Mouse (Mus musculus): ENCODE measurements around the gene Mad2l2. TPM values are rescaled to one million over a fixed set of nuclear protein-coding genes. Genes with fewer than 3 reads are reported as not detected.

Gene Mad2l2
- polyA plus RNA-seq, 1 experiment from 2014 or later: 89.9 TPM

- H3K4me3 ChIP-seq: peak overlapping the region; percentile 81
- no peaks in the 10 kb centered on the region for H3K36me3 ChIP-seq
- peak; percentile 75 for ATAC-seq (ENCODE audit: low FRiP score)
- peak overlapping the region; percentile 80 for H3K4me2 ChIP-seq (replicated peaks)
- H3K9ac ChIP-seq: peak overlapping the region; percentile 98
- peaks cover 16% of the 10 kb centered on the region for H3K27me3 ChIP-seq
- H3K9me3 ChIP-seq (replicated peaks): no peaks in the 10 kb centered on the region
- H3K27ac ChIP-seq: peak overlapping the region; percentile 99
- under 1% methylated on average over 21 of the region's 21 CpGs for WGBS
- peaks cover 45% of the 10 kb centered on the region for H3K4me1 ChIP-seq
Measured at GRCm38 (mm10) chr4:148131497-148132081, 1.4 kb downstream of the Mad2l2 start.

DNA sequence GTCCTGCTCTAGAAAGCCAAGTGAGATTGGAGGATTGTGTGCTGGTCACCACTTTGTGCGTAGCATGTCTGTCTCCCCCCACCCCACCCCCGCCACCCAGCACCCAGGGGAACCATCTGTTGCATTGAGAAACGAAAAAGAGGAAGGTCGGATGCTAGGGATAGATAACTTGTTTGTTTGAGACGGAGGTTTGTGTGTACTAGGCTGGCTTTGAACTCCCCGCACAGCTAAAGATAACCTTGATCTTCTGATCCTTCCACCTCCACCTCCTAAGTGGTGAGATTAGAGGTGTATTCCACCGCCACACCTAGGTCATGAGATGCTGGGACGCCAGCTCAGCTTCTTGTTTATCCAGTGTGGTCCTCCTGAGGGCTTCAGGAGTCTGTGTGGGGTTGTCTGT is 4.8 kb downstream of the Mad2l2 start:
- no peak overlapping the region for H3K27ac ChIP-seq
- H3K36me3 ChIP-seq: no peaks in the 10 kb centered on the region
- no peak overlapping the region for H3K4me2 ChIP-seq (replicated peaks)
- no peak overlapping the region for H3K4me3 ChIP-seq
- no peak overlapping the region for H3K9ac ChIP-seq
- peaks cover 13% of the 10 kb centered on the region for H3K27me3 ChIP-seq
- no peaks in the 10 kb centered on the region for H3K9me3 ChIP-seq (replicated peaks)
- 89% methylated on average over 8 of the region's 8 CpGs for WGBS
- ATAC-seq (ENCODE audit: low FRiP score): no peak
- peaks cover 30% of the 10 kb centered on the region for H3K4me1 ChIP-seq

DNA sequence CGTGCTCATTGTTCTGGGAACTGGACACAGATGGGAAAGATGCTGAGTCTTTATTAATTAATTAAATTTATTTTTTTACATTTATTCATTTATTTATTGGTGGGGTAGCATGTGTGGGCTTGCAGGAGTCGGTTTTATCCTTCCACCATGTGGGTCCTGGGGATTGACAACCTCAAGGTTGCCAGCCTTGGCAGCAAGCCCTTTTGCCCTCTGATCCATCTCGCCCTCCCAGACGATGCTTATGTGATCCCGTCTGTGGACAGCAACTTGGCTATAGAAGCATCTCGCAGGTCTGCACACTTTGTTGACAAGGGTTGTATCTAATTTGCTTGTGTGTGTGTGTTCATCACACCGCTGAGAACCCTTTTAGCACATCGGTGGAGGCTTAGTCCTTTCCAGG is 7.3 kb downstream of the Mad2l2 start:
- WGBS: 66% methylated on average over 8 of the region's 8 CpGs
- no peak for ATAC-seq (ENCODE audit: low FRiP score)
- no peak overlapping the region for H3K27ac ChIP-seq

GRCm38 (mm10) chr4:148139767-148140097 is 9.5 kb downstream of the Mad2l2 start:
- Histone ChIP-seq H3K27me3 (peaks cover 7% of the 10 kb centered on the region; the same call in 1 of the 2 replicates), H3K36me3 (peaks cover 8% of the 10 kb centered on the region), H3K4me1 (peaks cover 22% of the 10 kb centered on the region), H3K9ac (peak overlapping the region; percentile 79; the same call in 1 of the 2 replicates), H3K4me2 (replicated peaks) (peak overlapping the region; percentile 84), H3K27ac (peak overlapping the region; percentile 91), H3K4me3 (peak overlapping the region; percentile 65), H3K9me3 (replicated peaks) (no peaks in the 10 kb centered on the region)
- under 1% methylated on average over 12 of the region's 12 CpGs for WGBS
- peak; percentile 39 for ATAC-seq (ENCODE audit: low FRiP score)

More for the DNA sequence above, 7.3 kb downstream of the Mad2l2 start:
- Histone ChIP-seq H3K4me2 (replicated peaks) (no peak overlapping the region), H3K9ac (no peak overlapping the region), H3K9me3 (replicated peaks) (no peaks in the 10 kb centered on the region), H3K36me3 (no peaks in the 10 kb centered on the region), H3K27me3 (peaks cover 7% of the 10 kb centered on the region; the same call in 1 of the 2 replicates), H3K4me3 (no peak overlapping the region), H3K4me1 (peaks cover 22% of the 10 kb centered on the region)

DNA sequence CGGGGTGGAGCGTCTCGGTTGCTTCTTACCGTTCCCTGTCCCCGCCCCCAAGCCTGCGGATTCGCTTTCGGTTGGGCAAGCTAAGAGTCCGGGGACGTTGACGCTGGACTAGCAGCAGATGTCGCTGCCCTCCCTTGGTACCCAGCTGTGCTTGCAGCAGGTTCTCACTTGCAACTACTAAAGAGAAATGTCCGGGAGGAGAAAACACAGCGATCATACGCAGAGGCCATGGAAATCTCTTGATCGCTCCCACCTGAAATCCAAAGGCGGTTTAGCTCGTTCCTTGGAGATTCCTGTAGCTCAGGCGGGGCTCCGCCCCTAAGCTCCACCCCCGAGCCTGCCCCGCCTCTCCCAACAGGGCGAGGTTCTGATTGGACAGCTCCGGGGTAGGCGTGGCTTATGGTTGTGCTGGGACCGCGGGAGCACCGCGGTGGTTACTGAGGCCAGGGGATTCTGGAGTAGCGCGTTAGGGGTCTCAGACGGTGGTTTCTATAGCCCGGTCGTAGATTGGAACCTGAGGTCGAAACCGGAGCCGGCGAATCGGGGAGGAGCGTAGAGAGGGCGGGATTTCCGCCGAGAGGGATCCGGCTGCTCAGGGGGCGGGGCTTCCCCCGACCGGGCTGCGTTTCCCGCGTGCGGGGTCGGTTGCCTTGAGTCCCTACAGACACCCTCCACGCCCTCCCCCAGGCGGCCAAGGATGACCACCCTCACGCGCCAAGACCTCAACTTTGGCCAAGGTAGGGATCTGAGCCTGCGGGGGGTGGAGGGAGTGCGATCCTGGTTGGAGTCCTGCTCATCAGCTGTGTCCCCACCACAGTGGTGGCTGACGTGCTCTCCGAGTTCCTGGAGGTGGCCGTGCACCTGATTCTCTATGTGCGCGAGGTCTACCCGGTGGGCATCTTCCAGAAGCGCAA is 10.2 kb downstream of the Mad2l2 start:
- Histone ChIP-seq H3K4me2 (replicated peaks) (peak overlapping the region; percentile 84), H3K9ac (peak overlapping the region; percentile 79), H3K9me3 (replicated peaks) (no peaks in the 10 kb centered on the region), H3K4me1 (peaks cover 22% of the 10 kb centered on the region), H3K27ac (peak overlapping the region; percentile 91), H3K36me3 (peaks cover 14% of the 10 kb centered on the region), H3K27me3 (peaks cover 7% of the 10 kb centered on the region; the same call in 1 of the 2 replicates), H3K4me3 (peak overlapping the region; percentile 65)
- ATAC-seq (ENCODE audit: low FRiP score): peak; percentile 95
- WGBS: under 1% methylated on average over 65 of the region's 65 CpGs

DNA sequence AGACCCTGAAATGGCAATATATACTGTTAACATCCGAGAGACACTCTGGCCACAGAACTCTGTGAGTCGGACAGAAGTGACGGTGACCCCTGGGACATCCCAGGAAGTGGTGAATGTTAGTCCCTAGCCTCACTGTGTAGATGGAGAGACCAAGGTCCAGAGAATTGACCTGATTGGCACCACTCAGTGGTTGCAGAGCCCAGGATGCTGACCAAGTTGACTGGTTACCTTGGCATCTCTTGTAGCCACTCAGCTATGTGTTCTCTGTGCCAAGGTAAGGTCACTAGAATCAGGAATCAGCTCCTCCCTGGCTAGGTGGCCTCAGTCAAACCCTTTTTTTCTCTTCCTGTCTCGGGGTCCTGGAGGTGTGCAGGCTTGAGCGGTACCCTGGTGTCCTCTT is 13.5 kb downstream of the Mad2l2 start:
- Histone ChIP-seq H3K9ac (no peak overlapping the region), H3K9me3 (replicated peaks) (no peaks in the 10 kb centered on the region), H3K27ac (no peak overlapping the region), H3K27me3 (0 out of 2 replicates have a peak, but pooled peaks cover under 1% of the 10 kb centered on the region), H3K4me2 (replicated peaks) (no peak overlapping the region), H3K4me3 (no peak overlapping the region), H3K36me3 (peaks cover 38% of the 10 kb centered on the region), H3K4me1 (peaks cover 16% of the 10 kb centered on the region)
- ATAC-seq (ENCODE audit: low FRiP score): no peak
- WGBS: 89% methylated on average over 5 of the region's 5 CpGs

- H3K4me2 ChIP-seq (replicated peaks): no peak overlapping the region
- H3K4me1 ChIP-seq: peaks cover 14% of the 10 kb centered on the region
- no peaks in the 10 kb centered on the region for H3K27me3 ChIP-seq
- ATAC-seq (ENCODE audit: low FRiP score): no peak
- 93% methylated on average over 2 of the region's 2 CpGs for WGBS
- H3K9ac ChIP-seq: no peak overlapping the region
- H3K36me3 ChIP-seq: peaks cover 40% of the 10 kb centered on the region
- no peak overlapping the region for H3K4me3 ChIP-seq
- no peak overlapping the region for H3K27ac ChIP-seq
- no peaks in the 10 kb centered on the region for H3K9me3 ChIP-seq (replicated peaks)
Measured at GRCm38 (mm10) chr4:148147714-148148113, 17.5 kb downstream of the Mad2l2 start.

- Histone ChIP-seq H3K27ac (no peak overlapping the region), H3K4me2 (replicated peaks) (no peak overlapping the region), H3K36me3 (peaks cover 48% of the 10 kb centered on the region), H3K4me1 (peaks cover 14% of the 10 kb centered on the region), H3K27me3 (no peaks in the 10 kb centered on the region), H3K9ac (no peak overlapping the region), H3K9me3 (replicated peaks) (no peaks in the 10 kb centered on the region), H3K4me3 (no peak overlapping the region)
- WGBS: 69% methylated on average over 12 of the region's 12 CpGs
- no peak for ATAC-seq (ENCODE audit: low FRiP score)
Measured at GRCm38 (mm10) chr4:148149540-148149939, 19.4 kb downstream of the Mad2l2 start.

- 0 out of 2 replicates have a peak overlapping the region, but pooled peaks have one; percentile 8 for H3K9ac ChIP-seq
- no peak overlapping the region for H3K4me3 ChIP-seq
- no peaks in the 10 kb centered on the region for H3K27me3 ChIP-seq
- H3K4me1 ChIP-seq: peaks cover 14% of the 10 kb centered on the region
- no peak overlapping the region for H3K27ac ChIP-seq
- 53% methylated on average over 7 of the region's 7 CpGs for WGBS
- no peak for ATAC-seq (ENCODE audit: low FRiP score)
- no peak overlapping the region for H3K4me2 ChIP-seq (replicated peaks)
- no peaks in the 10 kb centered on the region for H3K9me3 ChIP-seq (replicated peaks)
- peaks cover 42% of the 10 kb centered on the region for H3K36me3 ChIP-seq
Measured at GRCm38 (mm10) chr4:148150242-148150641, 20.1 kb downstream of the Mad2l2 start.

- WGBS: 46% methylated on average over 3 of the region's 3 CpGs
- peak overlapping the region; percentile 82 for H3K4me2 ChIP-seq (replicated peaks)
- no peaks in the 10 kb centered on the region for H3K9me3 ChIP-seq (replicated peaks)
- no peaks in the 10 kb centered on the region for H3K27me3 ChIP-seq
- H3K36me3 ChIP-seq: peaks cover 42% of the 10 kb centered on the region
- peak overlapping the region; percentile 64; the same call in 1 of the 2 replicates for H3K9ac ChIP-seq
- H3K4me3 ChIP-seq: peak overlapping the region; percentile 48
- ATAC-seq (ENCODE audit: low FRiP score): no peak
- peaks cover 15% of the 10 kb centered on the region for H3K4me1 ChIP-seq
- no peak overlapping the region; the same call in 1 of the 2 replicates for H3K27ac ChIP-seq
Measured at GRCm38 (mm10) chr4:148150953-148151266, 20.7 kb downstream of the Mad2l2 start.

DNA sequence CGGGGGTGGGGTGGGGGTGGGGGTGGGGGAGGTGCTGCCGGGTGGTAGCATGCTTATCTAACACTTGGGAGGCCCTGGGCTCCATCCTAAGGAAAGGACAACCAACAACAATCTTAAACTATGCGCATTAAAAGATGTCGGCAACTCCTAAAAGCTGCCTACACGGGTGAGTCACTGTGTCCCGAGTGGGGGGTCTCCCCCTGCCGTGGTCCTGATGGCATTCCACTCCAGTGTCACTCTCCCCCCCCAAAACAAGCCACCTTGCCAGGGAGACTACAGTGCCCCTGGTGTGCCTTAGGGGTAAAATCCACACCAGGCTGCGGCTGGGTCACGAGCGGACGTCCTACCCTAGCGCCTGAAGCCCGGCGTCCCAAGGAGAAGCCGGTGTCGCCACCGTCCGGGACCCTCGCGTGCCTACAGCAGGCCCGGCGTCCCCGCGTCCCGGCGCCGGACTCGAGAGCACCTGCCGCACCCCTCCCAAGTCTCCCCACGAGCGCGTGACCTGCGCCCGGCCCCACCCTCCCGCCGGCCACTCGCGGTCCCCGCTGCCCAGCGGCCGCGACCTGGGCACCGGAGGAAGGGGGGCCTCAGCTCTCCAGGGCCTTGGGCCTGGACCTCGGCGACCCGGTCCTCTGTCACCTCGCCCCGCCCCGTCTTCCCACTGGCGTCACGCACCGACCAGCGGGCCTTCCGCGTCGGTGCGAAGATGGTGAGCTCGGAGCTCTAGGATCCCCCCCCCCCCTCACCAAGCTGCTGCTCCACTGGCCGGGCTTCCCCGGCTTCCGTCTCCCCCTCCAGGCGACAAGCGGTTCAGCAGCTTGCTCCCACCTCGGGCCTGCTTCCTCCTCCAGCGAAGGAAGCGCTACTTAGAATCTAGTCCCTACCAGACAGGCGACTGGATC is 21.3 kb downstream of the Mad2l2 start, which contains the start of gene Fbxo6:
TSS of gene Fbxo6 (minus strand) at position 874 of the 902 bp plus-strand sequence.
- WGBS: 1% methylated on average over 53 of the region's 67 CpGs

More for the DNA sequence above, 21.3 kb downstream of the Mad2l2 start, which contains the start of gene Fbxo6:
- H3K36me3 ChIP-seq: peaks cover 42% of the 10 kb centered on the region
- ATAC-seq (ENCODE audit: low FRiP score): peak; percentile 91
- H3K4me3 ChIP-seq: peak within 1 kb of the TSS; percentile 48
- peak within 1 kb of the TSS; percentile 64 for H3K9ac ChIP-seq
- peak within 1 kb of the TSS; percentile 82 for H3K4me2 ChIP-seq (replicated peaks)
- H3K27ac ChIP-seq: peak within 1 kb of the TSS; percentile 89
- H3K9me3 ChIP-seq (replicated peaks): no peaks in the 10 kb centered on the region
- H3K27me3 ChIP-seq: no peaks in the 10 kb centered on the region
- peaks cover 18% of the 10 kb centered on the region for H3K4me1 ChIP-seq

Measured in hindbrain, embryonic 12.5 days (tissue).